In the genomic region with DNA sequence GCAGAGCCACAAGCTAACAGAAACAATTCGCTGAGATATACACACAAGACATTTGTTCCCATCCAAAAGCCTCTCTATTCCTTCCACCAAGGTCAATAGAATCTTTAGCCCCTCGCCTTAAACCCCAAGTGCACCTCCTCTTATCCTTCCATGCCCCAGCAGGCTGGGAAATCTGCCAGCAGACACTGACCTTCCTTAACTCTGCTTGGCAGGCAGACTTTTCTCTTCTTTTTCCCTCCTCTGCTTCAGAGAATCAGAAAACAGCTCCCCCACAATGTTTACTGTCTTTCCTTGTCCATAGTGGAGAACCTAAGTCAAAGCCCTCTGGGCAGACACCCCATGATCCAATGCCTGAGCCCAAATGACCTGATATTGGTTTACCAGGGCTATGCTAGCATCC, we compare ENCODE assay signal across 13 mouse cellular contexts.
"Had no signal": no experiment of that assay in that cellular context is flagged by ENCODE, and none has a peak within 500 bp of the region (broad histone marks: within the 10 kb centered on the region; RNA-seq: fewer than 3 reads in every experiment).

No protein-coding gene starts in this region.

- H3K9ac ChIP-seq: limb, embryonic 15.5 days; liver, embryonic 12.5 days; lung, embryonic 15.5 days; neural tube, embryonic 13.5 days had no signal

- H3K9me3 ChIP-seq: limb, embryonic 15.5 days; liver, embryonic 12.5 days; lung, embryonic 15.5 days; neural tube, embryonic 13.5 days had no signal

- ATAC-seq: liver, embryonic 12.5 days; midbrain, embryonic 16.5 days had no signal

- H3K4me3 ChIP-seq: limb, embryonic 15.5 days; liver, embryonic 12.5 days; lung, embryonic 15.5 days; midbrain, embryonic 10.5 days; neural tube, embryonic 13.5 days had no signal

- H3K27me3 ChIP-seq: limb, embryonic 15.5 days; lung, embryonic 15.5 days had no signal

- H3K4me2 ChIP-seq: limb, embryonic 15.5 days; liver, embryonic 12.5 days; lung, embryonic 15.5 days; neural tube, embryonic 13.5 days had no signal

- H3K27ac ChIP-seq: limb, embryonic 15.5 days; liver, embryonic 12.5 days; lung, embryonic 15.5 days; midbrain, embryonic 10.5 days; neural tube, embryonic 13.5 days had no signal

- H3K36me3 ChIP-seq: limb, embryonic 15.5 days; liver, embryonic 12.5 days; lung, embryonic 15.5 days; midbrain, embryonic 10.5 days; neural tube, embryonic 13.5 days had no signal

- DNase-seq: kidney, adult 18-20 months; kidney, postnatal 14 days; layer of hippocampus, adult 9-11 months; layer of hippocampus, postnatal 36 days; right cerebral cortex, postnatal 4 days; thymus, adult 18-20 months; thymus, postnatal 14 days had no signal

- H3K4me1 ChIP-seq: liver, embryonic 12.5 days; lung, embryonic 15.5 days; midbrain, embryonic 10.5 days; neural tube, embryonic 13.5 days had no signal
